Mouse (Mus musculus): ENCODE measurements around the gene Ccr6. TPM values are rescaled to one million over a fixed set of nuclear protein-coding genes. Genes with fewer than 3 reads are reported as not detected.

Ccr6 gene
- polyA plus RNA-seq, 1 experiment from 2014 or later = not detected

- Histone ChIP-seq H3K36me3 (ENCODE audit: insufficient read depth) (peaks cover 13% of the 10 kb centered on the region; the same call in 1 of the 2 replicates), H3K27me3 (ENCODE audit: insufficient read depth, low read length) (no peaks in the 10 kb centered on the region), H3K27ac (ENCODE audit: low read depth) (no peak overlapping the region), H3K9me3 (ENCODE audit: low read depth, low read length) (no peaks in the 10 kb centered on the region), H3K4me3 (ENCODE audit: low read depth, low read length) (no peak overlapping the region), H3K4me1 (ENCODE audit: insufficient read depth) (no peaks in the 10 kb centered on the region), H3K4me2 (no peak overlapping the region), H3K9ac (no peak overlapping the region)
- 78% methylated on average over 9 of the region's 9 CpGs for WGBS
- ATAC-seq (ENCODE audit: insufficient read depth) (no peak), DNase-seq (no peak)
- no peak for TF ChIP-seq CTCF (IDR thresholded peaks at IDR 0.05; ENCODE audit: low read depth)
These were observed 60.5 kb downstream of the Ccr6 start for GRCm38 (mm10) chr17:8296313-8296844.

DNA sequence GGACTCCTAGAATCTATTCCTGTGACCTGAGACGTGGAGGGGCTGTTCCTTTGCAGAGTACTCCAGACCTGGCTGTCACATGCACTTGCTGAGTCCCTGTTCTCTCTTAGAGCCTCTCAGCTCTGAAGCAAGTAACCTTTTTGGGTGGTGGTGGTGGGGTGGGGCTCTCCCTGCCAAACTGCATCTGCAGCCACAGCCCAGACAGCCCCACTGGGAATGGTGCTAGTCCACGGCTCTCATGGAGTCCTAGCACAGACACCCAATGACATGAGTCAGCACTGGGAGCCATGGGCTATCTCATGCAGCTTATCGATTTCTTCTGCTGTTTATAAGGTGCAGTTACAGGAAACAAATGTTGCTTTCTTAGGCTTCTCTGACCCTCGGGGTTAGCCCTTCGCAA lies 61.9 kb downstream of the Ccr6 start:
- H3K4me1 ChIP-seq (ENCODE audit: insufficient read depth) = no peaks in the 10 kb centered on the region

GRCm38 (mm10) chr17:8298281-8298680 lies 62.4 kb downstream of the Ccr6 start:
- Histone ChIP-seq H3K36me3 (ENCODE audit: insufficient read depth) (peaks cover 13% of the 10 kb centered on the region; the same call in 1 of the 2 replicates), H3K4me2 (no peak overlapping the region), H3K9ac (no peak overlapping the region), H3K4me3 (ENCODE audit: low read depth, low read length) (no peak overlapping the region), H3K27me3 (ENCODE audit: insufficient read depth, low read length) (no peaks in the 10 kb centered on the region), H3K27ac (ENCODE audit: low read depth) (no peak overlapping the region), H3K4me1 (ENCODE audit: insufficient read depth) (no peaks in the 10 kb centered on the region), H3K9me3 (ENCODE audit: low read depth, low read length) (no peaks in the 10 kb centered on the region)
- WGBS = 84% methylated on average over 2 of the region's 2 CpGs
- ATAC-seq (ENCODE audit: insufficient read depth) (no peak), DNase-seq (no peak)
- TF ChIP-seq CTCF (IDR thresholded peaks at IDR 0.05; ENCODE audit: low read depth) = no peak

More for the DNA sequence above, 61.9 kb downstream of the Ccr6 start:
- TF ChIP-seq CTCF (IDR thresholded peaks at IDR 0.05; ENCODE audit: low read depth) = no peak
- H3K4me3 ChIP-seq (ENCODE audit: low read depth, low read length) = no peak overlapping the region
- no peaks in the 10 kb centered on the region for H3K27me3 ChIP-seq (ENCODE audit: insufficient read depth, low read length)
- peaks cover 13% of the 10 kb centered on the region; the same call in 1 of the 2 replicates for H3K36me3 ChIP-seq (ENCODE audit: insufficient read depth)
- 83% methylated on average over 5 of the region's 5 CpGs for WGBS
- H3K9me3 ChIP-seq (ENCODE audit: low read depth, low read length) = no peaks in the 10 kb centered on the region
- H3K27ac ChIP-seq (ENCODE audit: low read depth) = no peak overlapping the region
- no peak overlapping the region for H3K9ac ChIP-seq
- no peak for DNase-seq
- H3K4me2 ChIP-seq = no peak overlapping the region
- no peak for ATAC-seq (ENCODE audit: insufficient read depth)

GRCm38 (mm10) chr17:8299524-8299923 lies 63.7 kb downstream of the Ccr6 start:
- Histone ChIP-seq H3K27me3 (ENCODE audit: insufficient read depth, low read length) (no peaks in the 10 kb centered on the region), H3K4me2 (no peak overlapping the region), H3K4me3 (ENCODE audit: low read depth, low read length) (no peak overlapping the region), H3K27ac (ENCODE audit: low read depth) (no peak overlapping the region), H3K4me1 (ENCODE audit: insufficient read depth) (no peaks in the 10 kb centered on the region), H3K9me3 (ENCODE audit: low read depth, low read length) (no peaks in the 10 kb centered on the region), H3K9ac (no peak overlapping the region), H3K36me3 (ENCODE audit: insufficient read depth) (peaks cover 13% of the 10 kb centered on the region; the same call in 1 of the 2 replicates)
- no peak for TF ChIP-seq CTCF (IDR thresholded peaks at IDR 0.05; ENCODE audit: low read depth)
- no peak for DNase-seq
- no peak for ATAC-seq (ENCODE audit: insufficient read depth)

DNA sequence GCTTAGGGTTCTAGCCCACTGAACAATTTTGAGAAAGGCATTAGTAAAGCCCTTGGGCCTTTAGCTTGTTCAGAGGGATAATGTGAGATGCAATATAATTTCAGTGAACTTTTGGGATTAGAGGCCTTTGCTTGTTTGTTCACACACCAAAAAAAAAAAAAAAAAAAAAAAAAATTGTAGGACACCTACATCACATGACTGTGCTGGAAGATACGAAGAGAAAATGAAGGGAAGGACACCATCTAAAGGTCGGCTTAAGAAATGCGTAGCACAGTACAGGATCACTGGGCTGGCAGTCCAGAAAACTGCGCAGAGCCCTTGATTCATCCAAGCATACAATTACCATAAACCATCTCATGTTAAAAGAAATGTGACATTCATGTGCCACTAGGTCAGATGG lies 65.7 kb downstream of the Ccr6 start:
- no peak overlapping the region for H3K27ac ChIP-seq (ENCODE audit: low read depth)
- DNase-seq = no peak
- H3K36me3 ChIP-seq (ENCODE audit: insufficient read depth) = peaks cover 9% of the 10 kb centered on the region; the same call in 1 of the 2 replicates
- no peaks in the 10 kb centered on the region for H3K27me3 ChIP-seq (ENCODE audit: insufficient read depth, low read length)
- TF ChIP-seq CTCF (IDR thresholded peaks at IDR 0.05; ENCODE audit: low read depth) = no peak
- H3K4me2 ChIP-seq = no peak overlapping the region
- no peak for ATAC-seq (ENCODE audit: insufficient read depth)
- no peaks in the 10 kb centered on the region for H3K9me3 ChIP-seq (ENCODE audit: low read depth, low read length)
- H3K4me3 ChIP-seq (ENCODE audit: low read depth, low read length) = no peak overlapping the region
- WGBS = 80% methylated on average over 4 of the region's 4 CpGs
- H3K9ac ChIP-seq = no peak overlapping the region
- H3K4me1 ChIP-seq (ENCODE audit: insufficient read depth) = no peaks in the 10 kb centered on the region

DNA sequence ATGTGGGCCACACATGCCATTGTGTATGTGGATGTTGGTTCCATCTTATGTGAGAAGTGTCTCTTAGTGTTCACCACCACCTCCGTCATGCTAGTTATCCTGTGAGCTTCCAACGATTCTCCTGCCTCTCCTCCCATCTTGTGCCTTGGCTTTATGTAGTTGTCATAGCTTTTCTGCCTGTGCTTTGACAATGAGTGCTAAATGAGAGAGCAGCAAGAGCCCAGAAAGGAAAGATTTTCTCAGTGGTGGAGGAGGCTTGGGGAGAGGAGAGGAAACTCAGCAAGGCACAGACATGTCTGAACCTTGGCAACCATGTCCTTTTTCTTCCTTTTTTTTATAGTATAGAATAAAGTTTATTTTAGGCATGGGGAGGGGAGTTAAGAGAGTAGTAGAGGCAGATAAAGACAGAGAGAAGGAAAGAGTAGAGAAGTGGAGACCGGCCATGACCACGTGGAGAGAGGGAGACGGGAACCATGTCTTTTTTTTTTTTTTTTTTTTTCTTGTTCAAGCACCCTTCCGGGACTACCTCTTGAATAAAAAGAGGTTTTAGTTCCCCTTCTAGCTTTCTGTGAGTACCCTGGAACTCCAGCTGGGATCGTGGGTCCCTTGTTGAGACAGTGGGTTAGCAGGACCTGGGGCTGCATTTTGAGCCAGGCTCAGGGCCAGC lies 67.1 kb downstream of the Ccr6 start:
- H3K4me3 ChIP-seq (ENCODE audit: low read depth, low read length) = no peak overlapping the region
- no peak for DNase-seq
- TF ChIP-seq CTCF (IDR thresholded peaks at IDR 0.05; ENCODE audit: low read depth) = no peak
- no peaks in the 10 kb centered on the region for H3K27me3 ChIP-seq (ENCODE audit: insufficient read depth, low read length)
- peaks cover 3% of the 10 kb centered on the region; the same call in 1 of the 2 replicates for H3K36me3 ChIP-seq (ENCODE audit: insufficient read depth)
- no peak overlapping the region for H3K4me2 ChIP-seq
- no peaks in the 10 kb centered on the region for H3K9me3 ChIP-seq (ENCODE audit: low read depth, low read length)
- no peak for ATAC-seq (ENCODE audit: insufficient read depth)
- H3K27ac ChIP-seq (ENCODE audit: low read depth) = no peak overlapping the region
- 67% methylated on average over 7 of the region's 7 CpGs for WGBS
- H3K4me1 ChIP-seq (ENCODE audit: insufficient read depth) = no peaks in the 10 kb centered on the region
- H3K9ac ChIP-seq = no peak overlapping the region

DNA sequence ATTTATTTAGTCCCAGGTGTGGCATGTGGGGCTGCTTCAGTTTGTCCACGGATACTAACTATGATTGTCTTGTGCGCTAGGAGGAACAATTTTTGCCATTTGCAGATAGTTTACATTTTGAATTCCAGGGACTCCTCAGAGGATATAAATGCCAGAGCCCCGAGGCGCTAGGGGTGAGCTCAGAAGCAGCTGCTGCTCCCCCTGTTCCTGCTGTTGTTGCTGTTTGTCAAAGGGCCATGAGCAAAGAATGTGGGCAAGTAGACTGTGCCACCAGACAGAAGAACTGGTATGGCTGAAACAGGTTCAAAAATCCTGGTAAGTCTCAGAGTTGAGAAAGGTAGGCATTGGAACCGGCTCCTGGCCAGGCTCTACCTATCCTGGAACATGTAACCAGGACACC lies 67.8 kb downstream of the Ccr6 start:
- H3K4me1 ChIP-seq (ENCODE audit: insufficient read depth) = no peaks in the 10 kb centered on the region
- H3K36me3 ChIP-seq (ENCODE audit: insufficient read depth) = 0 out of 2 replicates have a peak, but pooled peaks cover under 1% of the 10 kb centered on the region
- ATAC-seq (ENCODE audit: insufficient read depth) (no peak), DNase-seq (no peak)
- H3K27ac ChIP-seq (ENCODE audit: low read depth) = no peak overlapping the region
- H3K9ac ChIP-seq = no peak overlapping the region
- no peak overlapping the region for H3K4me3 ChIP-seq (ENCODE audit: low read depth, low read length)
- H3K27me3 ChIP-seq (ENCODE audit: insufficient read depth, low read length) = no peaks in the 10 kb centered on the region
- no peak overlapping the region for H3K4me2 ChIP-seq
- WGBS = 32% methylated on average over 5 of the region's 5 CpGs
- TF ChIP-seq CTCF (IDR thresholded peaks at IDR 0.05; ENCODE audit: low read depth) = no peak
- H3K9me3 ChIP-seq (ENCODE audit: low read depth, low read length) = no peaks in the 10 kb centered on the region

Measured in lung, embryonic 14.5 days (tissue).